Mouse (Mus musculus) MEL (cell line): ENCODE data around the gene Mfsd7a. TPM values are rescaled to one million over a fixed set of nuclear protein-coding genes. Genes with fewer than 3 reads are reported as not detected.
A peak's percentile ranks its signal among the peaks of the same experiment; 100 is the strongest.

Experiments used
- DNase-seq: peaks from one replicate; pipeline ENCODE4 v3.0.0; 2011; ENCODE audit warnings: low read depth, low spot score
- H3K27ac ChIP-seq: 2 replicates; pipeline ENCODE4 v1.5.1; 2012; ENCODE audit warnings: low read depth, mild to moderate bottlenecking, control low read depth, low read length, moderate library complexity; ENCODE audit not compliant: control insufficient read depth
- H3K27me3 ChIP-seq, 2 experiments: fragments of 150-350 bp in 1 of 2; sonication (generic) in 1 of 2; 2 replicates each; pipeline ENCODE4 v1.6.1; 2012; ENCODE audit warnings: low read length in 2 of 2, mild to moderate bottlenecking in 2 of 2, improper control_type of control experiment in 1 of 2, moderate library complexity in 1 of 2; ENCODE audit not compliant: insufficient read depth in 2 of 2, control insufficient read depth in 1 of 2
- H3K36me3 ChIP-seq, 2 experiments: 2 replicates each; pipeline ENCODE4 v1.6.1; 2012 to 2014; ENCODE audit warnings: low read length in 2 of 2, improper control_type of control experiment in 1 of 2, inconsistent platforms in 1 of 2, mild to moderate bottlenecking in 1 of 2; ENCODE audit not compliant: insufficient read depth in 2 of 2, control insufficient read depth in 1 of 2
- H3K4me1 ChIP-seq, 2 experiments: fragments of 150-350 bp in 1 of 2; sonication (generic) in 1 of 2; 2 replicates each; pipeline ENCODE4 v1.6.1; 2012; ENCODE audit warnings: low read length in 2 of 2, improper control_type of control experiment in 1 of 2, mild to moderate bottlenecking in 1 of 2; ENCODE audit not compliant: insufficient read depth in 2 of 2, control insufficient read depth in 1 of 2
- H3K4me3 ChIP-seq, 2 experiments: fragments of 150-350 bp in 1 of 2; sonication (generic) in 1 of 2; 2 replicates each; pipeline ENCODE4 v1.5.1; 2012; ENCODE audit warnings: low read depth in 2 of 2, low read length in 2 of 2, mild to moderate bottlenecking in 2 of 2, moderate library complexity in 2 of 2, control low read depth in 1 of 2, improper control_type of control experiment in 1 of 2; ENCODE audit not compliant: control insufficient read depth in 1 of 2, insufficient read depth in 1 of 2
- H3K79me2 ChIP-seq: 2 replicates; pipeline ENCODE4 v1.6.1; 2012; ENCODE audit warnings: mild to moderate bottlenecking, low read length, moderate library complexity; ENCODE audit not compliant: control insufficient read depth, poor library complexity, insufficient read depth
- H3K9ac ChIP-seq: 2 replicates; pipeline ENCODE4 v1.6.1; 2012; ENCODE audit warnings: low read depth, mild to moderate bottlenecking, control low read depth, low read length, moderate library complexity; ENCODE audit not compliant: control insufficient read depth, poor library complexity, severe bottlenecking
- H3K9me3 ChIP-seq: fragments of 150-350 bp; sonication (generic); replicated peaks from 2 replicates; pipeline ENCODE4 v1.6.1; 2012; ENCODE audit warnings: mild to moderate bottlenecking, low read length, improper control_type of control experiment, moderate library complexity; ENCODE audit not compliant: insufficient read depth
- CTCF ChIP-seq, 3 experiments: IDR thresholded peaks in 2 of 3; conservative IDR thresholded peaks in 1 of 3; 2 replicates each; pipeline ENCODE4 v1.5.1; 2011 to 2012; ENCODE audit warnings: low read length in 3 of 3, low read depth in 2 of 3, mild to moderate bottlenecking in 2 of 3, improper control_type of control experiment in 1 of 3, inconsistent platforms in 1 of 3, mixed read lengths in 1 of 3, moderate library complexity in 1 of 3; ENCODE audit not compliant: control insufficient read depth in 1 of 3, insufficient read depth in 1 of 3, poor library complexity in 1 of 3, severe bottlenecking in 1 of 3
- ETS1 ChIP-seq: IDR thresholded peaks from 2 replicates; pipeline ENCODE4 v1.6.1; 2012; ENCODE audit warnings: low read depth, mild to moderate bottlenecking, inconsistent platforms, low read length, improper control_type of control experiment, moderate library complexity
- GABPA ChIP-seq: IDR thresholded peaks from 2 replicates; pipeline ENCODE4 v1.6.1; 2012; ENCODE audit warnings: low read depth, mild to moderate bottlenecking, inconsistent platforms, low read length, improper control_type of control experiment, moderate library complexity
- GATA1 ChIP-seq: IDR thresholded peaks from 2 replicates; pipeline ENCODE4 v1.6.1; 2011; ENCODE audit warnings: low read depth, low read length, improper control_type of control experiment
- JUND ChIP-seq: IDR thresholded peaks from 2 replicates; pipeline ENCODE4 v1.6.1; 2011; ENCODE audit warnings: low read depth, mild to moderate bottlenecking, improper control_type of control experiment, low read length
- MAFK ChIP-seq: IDR thresholded peaks from 2 replicates; pipeline ENCODE4 v1.6.1; 2011; ENCODE audit warnings: low read depth, mild to moderate bottlenecking, low read length, improper control_type of control experiment, borderline replicate concordance
- MEF2A ChIP-seq: IDR thresholded peaks from 2 replicates; pipeline ENCODE4 v1.6.1; 2014; ENCODE audit warnings: low read depth, mild to moderate bottlenecking, inconsistent platforms, low read length, improper control_type of control experiment; ENCODE audit not compliant: poor library complexity, insufficient replicate concordance, severe bottlenecking; ENCODE audit errors: extremely low read depth
- MYB ChIP-seq: IDR thresholded peaks from 2 replicates; pipeline ENCODE4 v1.6.1; 2011; ENCODE audit warnings: mild to moderate bottlenecking, low read depth, low read length, improper control_type of control experiment
- MYC ChIP-seq: IDR thresholded peaks from 2 replicates; pipeline ENCODE4 v1.6.1; 2011; ENCODE audit warnings: low read depth, mild to moderate bottlenecking, low read length, improper control_type of control experiment, moderate library complexity
- POLR2A ChIP-seq, 2 experiments: IDR thresholded peaks; 2 replicates each; pipeline ENCODE4 v1.6.1; 2011 to 2012; ENCODE audit warnings: low read length in 2 of 2, mild to moderate bottlenecking in 2 of 2, control low read depth in 1 of 2, improper control_type of control experiment in 1 of 2, low read depth in 1 of 2, moderate library complexity in 1 of 2; ENCODE audit not compliant: control insufficient read depth in 1 of 2, insufficient read depth in 1 of 2, poor library complexity in 1 of 2
- RAD21 ChIP-seq: IDR thresholded peaks from 2 replicates; pipeline ENCODE4 v1.6.1; 2011; ENCODE audit warnings: mild to moderate bottlenecking, low read depth, low read length, improper control_type of control experiment
- RCOR1 ChIP-seq: IDR thresholded peaks from 2 replicates; pipeline ENCODE4 v1.6.1; 2012; ENCODE audit warnings: low read depth, mild to moderate bottlenecking, inconsistent platforms, low read length, improper control_type of control experiment
- SMC3 ChIP-seq: IDR thresholded peaks from 2 replicates; pipeline ENCODE4 v1.6.1; 2011; ENCODE audit warnings: low read depth, low read length, improper control_type of control experiment
- TAL1 ChIP-seq: IDR thresholded peaks from 2 replicates; pipeline ENCODE4 v1.6.1; 2012; ENCODE audit warnings: mild to moderate bottlenecking, inconsistent platforms, low read length, moderate library complexity, mixed read lengths
- TBP ChIP-seq: IDR thresholded peaks from 2 replicates; pipeline ENCODE4 v1.8.0; 2011; ENCODE audit warnings: low read depth, low read length, improper control_type of control experiment
- ZC3H11A ChIP-seq: IDR thresholded peaks from 2 replicates; pipeline ENCODE4 v1.6.1; 2012; ENCODE audit warnings: low read depth, mild to moderate bottlenecking, inconsistent platforms, low read length, improper control_type of control experiment
- ZKSCAN1 ChIP-seq: IDR thresholded peaks from 2 replicates; pipeline ENCODE4 v1.6.1; 2012; ENCODE audit warnings: low read depth, mild to moderate bottlenecking, inconsistent platforms, low read length, improper control_type of control experiment, moderate library complexity
- ZMIZ1 ChIP-seq: IDR thresholded peaks from 2 replicates; pipeline ENCODE4 v1.6.1; 2012; ENCODE audit warnings: low read depth, mild to moderate bottlenecking, inconsistent platforms, low read length, improper control_type of control experiment, moderate library complexity
- polyA plus RNA-seq, 2 experiments: library from polyadenylated mRNA; stranded (reverse) in 1 of 2; unstranded in 1 of 2; fragments of >175 nt in 1 of 2; fragments of >200 nt in 1 of 2; gene quantifications; 2 replicates each; pipeline versions ENCODE4 v1.2.1 to v1.2.4; 2012; ENCODE audit warnings: low replicate concordance in 2 of 2, low read depth in 1 of 2; ENCODE audit not compliant: insufficient read length in 2 of 2, insufficient read depth in 1 of 2, missing spikeins in 1 of 2
- total RNA-seq: library from RNA; depleted of rRNA; stranded (reverse); fragments of 300-350 nt; gene quantifications from 2 replicates; pipeline ENCODE4 v1.2.3, GENCODE M21; 2012

Gene Mfsd7a
- total and polyA plus RNA-seq, 3 experiments: not detected

GRCm38 (mm10) chr5:108485239-108485638 is 36.5 kb upstream of the Mfsd7a start:
- no peaks in the 10 kb centered on the region for H3K27me3 ChIP-seq
- H3K27ac ChIP-seq: no peak overlapping the region
- DNase-seq: peak; percentile 81
- TF ChIP-seq JUND (no peak), GABPA (no peak), ZMIZ1 (no peak), MEF2A (no peak), ETS1 (no peak), CTCF (IDR thresholded peaks at IDR 0.05 in 2 of 3, conservative IDR thresholded peaks at IDR 0.05 in 1 of 3; ENCODE audit: control insufficient read depth in 1 of 3, insufficient read depth in 1 of 3, low read depth in 2 of 3, low read length in 3 of 3, poor library complexity in 1 of 3, severe bottlenecking in 1 of 3) (peak; percentile 71 to 89 (median 83)), TBP (no peak), MAFK (no peak), TAL1 (no peak), SMC3 (peak; percentile 65), GATA1 (no peak), ZC3H11A (peak; percentile 22; the same call in 1 of the 2 replicates), RAD21 (peak; percentile 68)
- TF ChIP-seq, all 39 proteins: peak for 4
- peaks cover 0 to 26% of the 10 kb centered on the region in 2 experiments; a peak in 3 of 4 replicates for H3K36me3 ChIP-seq
- no peak overlapping the region for H3K9ac ChIP-seq
- H3K79me2 ChIP-seq: no peaks in the 10 kb centered on the region
- H3K4me1 ChIP-seq: no peaks in the 10 kb centered on the region; a peak in 1 of 4 replicates
- H3K9me3 ChIP-seq: no peaks in the 10 kb centered on the region
- no peak overlapping the region for H3K4me3 ChIP-seq

- H3K36me3 ChIP-seq: peaks cover 0 to 28% of the 10 kb centered on the region in 2 experiments; a peak in 3 of 4 replicates
- no peaks in the 10 kb centered on the region for H3K27me3 ChIP-seq
- no peaks in the 10 kb centered on the region for H3K79me2 ChIP-seq
- no peak for DNase-seq
- H3K9me3 ChIP-seq: no peaks in the 10 kb centered on the region
- TF ChIP-seq SMC3 (no peak), ZKSCAN1 (no peak), TBP (no peak), MYC (no peak), RCOR1 (no peak), MEF2A (no peak), POLR2A (IDR thresholded peaks at IDR 0.05; ENCODE audit: control insufficient read depth in 1 of 2, insufficient read depth in 1 of 2, low read depth in 1 of 2, low read length in 2 of 2, poor library complexity in 1 of 2) (no peak), MYB (no peak)
- TF ChIP-seq, all 39 proteins: peak for 0
- Histone ChIP-seq H3K27ac (no peak overlapping the region), H3K4me3 (no peak overlapping the region), H3K4me1 (no peaks in the 10 kb centered on the region; a peak in 1 of 4 replicates), H3K9ac (no peak overlapping the region)
These were observed 34.3 kb upstream of the Mfsd7a start for GRCm38 (mm10) chr5:108483006-108483405.
